Mouse (Mus musculus) cerebellum, adult 18-20 months (tissue): ENCODE results near the gene Gal3st2c.
"Not testable (repeated sequence)": the region's sequence is repeated elsewhere in the genome, so short reads cannot be mapped to it uniquely, and the experiment has no call there.

ENCODE experiments used
- DNase-seq, 2 experiments: peaks; one replicate each; pipeline ENCODE4 v3.0.0; 2021

The Gal3st2c gene

DNA sequence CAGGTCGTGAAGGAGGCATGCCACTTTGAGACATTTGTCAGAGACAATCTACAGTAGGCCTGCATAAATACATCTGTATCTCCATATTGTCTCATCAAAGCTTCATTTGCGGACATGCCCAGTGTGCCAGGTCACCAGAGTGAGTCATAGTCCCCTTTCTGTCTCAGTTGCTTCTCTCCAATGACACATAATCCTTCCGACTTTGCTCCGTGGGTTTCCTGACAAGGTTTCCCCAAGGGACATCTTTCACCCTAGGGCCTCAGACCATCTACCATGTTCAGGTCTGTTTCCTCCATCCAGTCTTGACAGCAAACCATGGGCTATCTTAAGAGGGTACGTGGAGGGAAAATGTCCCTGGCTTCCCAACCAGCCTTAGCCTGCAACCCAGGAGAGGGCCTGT, 60.8 kb downstream of the Gal3st2c start:
- DNase-seq = no peak

DNA sequence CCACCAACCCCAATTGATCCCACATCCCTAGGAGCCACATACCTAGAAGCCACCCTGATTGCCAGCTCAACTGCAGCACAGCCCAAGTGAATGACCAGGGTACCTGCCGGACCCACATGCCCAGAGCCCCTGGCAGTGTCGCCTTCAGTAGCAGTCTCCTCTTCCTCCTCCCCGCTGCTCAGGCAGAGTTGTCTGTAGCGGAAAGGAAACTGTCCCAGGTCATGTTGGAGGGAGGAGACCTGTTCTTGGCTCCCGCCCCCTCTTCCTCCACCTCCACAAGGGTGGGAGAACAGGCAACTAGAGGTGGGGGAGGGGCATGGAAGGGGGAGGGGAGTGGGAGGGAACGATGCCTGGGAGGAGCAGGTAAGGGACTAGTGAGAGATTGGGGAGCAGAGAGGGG, 62.1 kb downstream of the Gal3st2c start, which contains the start of gene Pdcd1:
Gene Pdcd1, minus strand, starts transcription at position 181 of the 400 bp plus-strand sequence.
- no peak for DNase-seq

DNA sequence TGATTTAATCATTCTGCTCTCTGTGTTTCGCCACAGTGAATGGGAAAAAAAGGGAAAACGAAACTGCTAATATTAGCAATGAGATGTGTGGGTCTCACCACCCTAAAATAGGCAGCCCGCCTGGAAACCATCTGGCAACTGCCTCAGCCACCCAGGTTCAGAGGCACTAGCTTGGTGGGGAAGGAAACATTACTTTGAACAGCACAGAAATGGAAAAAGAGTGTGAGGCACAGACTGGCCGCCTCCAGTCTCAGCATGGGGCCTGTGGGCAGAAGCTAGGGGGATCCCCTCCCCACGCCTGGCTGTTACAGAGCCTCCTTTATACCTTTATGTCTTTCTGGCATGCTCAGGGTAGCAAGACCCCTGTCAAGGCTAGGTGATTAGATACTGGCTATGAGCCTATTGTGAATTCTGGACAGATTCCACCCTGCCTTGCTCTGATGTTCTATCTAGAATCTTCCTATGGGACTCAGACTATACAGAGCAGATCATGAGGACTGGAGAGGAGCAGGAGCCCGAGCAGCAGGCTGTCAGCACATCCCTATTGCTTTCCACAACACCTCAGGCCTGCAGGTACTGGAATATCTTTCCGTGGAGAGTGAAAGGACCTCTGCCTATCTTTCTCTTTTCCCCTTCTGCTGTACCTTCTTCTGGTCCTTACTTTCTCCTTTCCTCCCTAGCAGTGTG, 63.4 kb downstream of the Gal3st2c start:
- no peak for DNase-seq

DNA sequence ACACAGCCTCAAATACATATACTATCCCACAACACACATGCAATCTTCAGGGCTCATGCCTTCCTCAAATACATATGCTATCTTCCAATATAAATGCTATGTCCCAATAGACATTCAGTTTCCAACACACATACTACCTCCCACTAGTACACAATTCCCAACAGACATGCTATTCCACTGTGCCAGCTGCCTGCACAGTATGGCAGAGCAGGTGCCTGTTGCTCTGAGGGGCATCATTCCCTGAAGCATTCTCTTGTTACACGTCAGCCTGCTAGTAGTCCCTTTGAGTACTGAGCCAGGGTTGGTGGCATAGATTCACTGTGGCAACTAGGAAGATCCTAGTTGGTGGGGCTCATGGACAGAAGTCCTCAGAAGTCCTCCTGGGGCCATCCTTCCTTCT, 64.2 kb downstream of the Gal3st2c start:
- no peak for DNase-seq

DNA sequence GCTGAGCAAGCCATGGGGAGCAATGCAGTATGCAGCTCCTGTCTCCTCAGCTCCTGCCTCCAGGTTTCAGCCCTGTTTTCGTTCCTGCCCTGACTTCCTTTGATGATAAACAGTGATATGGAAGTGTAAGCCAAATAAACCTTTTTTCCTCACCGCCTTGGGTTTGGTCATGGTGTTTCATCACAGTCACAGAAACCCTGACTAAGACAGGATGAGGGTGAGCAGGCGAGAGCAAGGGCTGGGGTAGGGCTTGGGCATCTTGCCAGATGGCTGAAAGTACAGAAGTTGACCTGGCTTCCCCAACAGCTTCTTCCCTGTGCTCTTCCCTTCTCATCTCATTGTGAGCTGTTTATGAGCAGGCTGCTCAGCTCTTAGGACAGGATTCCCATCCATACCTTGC, 65.7 kb downstream of the Gal3st2c start:
- DNase-seq = no peak

DNA sequence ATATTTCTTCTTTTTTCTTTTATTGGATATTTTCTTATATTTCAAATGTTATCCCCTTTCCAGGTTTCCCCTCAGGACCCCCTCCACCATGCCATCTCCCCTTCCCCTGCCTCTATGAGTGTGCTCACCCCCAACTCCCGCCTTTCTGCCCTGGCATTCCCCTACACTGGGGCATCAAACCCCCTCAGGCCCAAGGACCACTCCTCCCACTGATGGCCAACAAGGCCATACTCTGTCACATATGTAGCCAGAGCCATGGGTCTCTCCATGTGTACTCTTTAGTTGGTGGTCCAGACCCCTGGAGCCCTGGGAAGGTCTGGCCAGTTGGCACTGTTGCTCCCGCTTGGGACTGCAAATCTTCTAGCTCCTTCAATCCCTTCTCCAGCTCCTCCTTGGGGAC, 67.1 kb downstream of the Gal3st2c start:
- no peak for DNase-seq

DNA sequence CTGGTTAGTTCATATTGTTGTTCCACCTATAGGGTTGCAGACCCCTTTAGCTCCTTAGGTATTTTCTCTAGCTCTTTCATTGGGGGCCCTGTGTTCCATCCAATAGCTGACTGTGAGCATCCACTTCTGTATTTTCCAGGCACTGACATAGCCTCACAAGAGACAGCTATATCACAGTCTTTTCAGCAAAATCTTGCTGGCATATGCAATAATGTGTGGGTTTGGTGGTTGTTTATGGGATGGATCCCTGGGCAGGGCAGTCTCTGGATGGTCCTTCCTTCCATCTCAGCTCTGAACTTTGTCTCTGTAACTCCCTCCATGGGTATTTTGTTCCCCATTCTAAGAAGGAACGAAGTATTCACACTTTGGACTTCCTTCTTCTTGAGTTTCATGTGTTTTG, 68.0 kb downstream of the Gal3st2c start:
- DNase-seq = not testable (repeated sequence)
